12 mouse cellular contexts compared by ENCODE assay signal in genomic region chr11:121551206-121551799, GRCm38 (mm10). TPM values are rescaled to one million over a fixed set of nuclear protein-coding genes. Genes with fewer than 3 reads are reported as not detected.
DNase-seq lines count a peak whose midpoint lies in the region; ATAC-seq and TF ChIP-seq lines count a peak whose summit lies in the region.
"Had no signal": no experiment of that assay in that cellular context is flagged by ENCODE, and none has a peak within 500 bp of the region (broad histone marks: within the 10 kb centered on the region; RNA-seq: fewer than 3 reads in every experiment).

No protein-coding gene starts in this region.

- no peaks in the 10 kb centered on the region for H3K27me3 ChIP-seq in kidney, postnatal 0 days (ENCODE audit: insufficient read depth, low read length)
- H3K27me3 ChIP-seq in thymus, adult 2 months (ENCODE audit: control insufficient read depth, insufficient read depth, low read length): no peaks in the 10 kb centered on the region
- H3K27me3 ChIP-seq: heart, embryonic 12.5 days had no signal

- TF ChIP-seq CTCF in kidney, postnatal 0 days (IDR thresholded peaks at IDR 0.05; ENCODE audit: low read depth): no peak
- no peak for TF ChIP-seq CTCF in thymus, adult 2 months (IDR thresholded peaks at IDR 0.05; ENCODE audit: borderline replicate concordance, control insufficient read depth, extremely low read depth, insufficient read depth, low read length, poor library complexity)

- no peak for DNase-seq in kidney, postnatal 0 days (ENCODE audit: low spot score)
- no peak for DNase-seq in kidney, postnatal 4 days
- DNase-seq in 3134 (ENCODE audit: extremely low read depth, insufficient read length, low spot score): peak; percentile 50
- DNase-seq in CD4-positive, CD25-positive, alpha-beta regulatory T cell, adult 2 months (ENCODE audit: low read depth, low spot score): peak; percentile 35
- DNase-seq in retina, embryonic 14.5 days (ENCODE audit: low spot score): no peak
- no peak for DNase-seq in thymus, adult 2 months
- no peak for DNase-seq in right cerebral cortex, postnatal 25 days

- H3K36me3 ChIP-seq in kidney, postnatal 0 days (ENCODE audit: insufficient read depth, low read length): no peaks in the 10 kb centered on the region
- H3K36me3 ChIP-seq in thymus, adult 2 months (ENCODE audit: control insufficient read depth, insufficient read depth, low read length): no peaks in the 10 kb centered on the region

- no peak overlapping the region for H3K4me2 ChIP-seq in kidney, postnatal 0 days (ENCODE audit: low read length)
- H3K4me2 ChIP-seq: heart, embryonic 12.5 days had no signal

- no peak for TF ChIP-seq POLR2A in thymus, adult 2 months (IDR thresholded peaks at IDR 0.05; ENCODE audit: control insufficient read depth, extremely low read depth, insufficient read depth, low read length, poor library complexity)

- peak overlapping the region; percentile 70; the same call in 1 of the 2 replicates for H3K27ac ChIP-seq in kidney, postnatal 0 days
- no peak overlapping the region; the same call in 1 of the 2 replicates for H3K27ac ChIP-seq in thymus, adult 2 months (ENCODE audit: control insufficient read depth, insufficient read depth, low read length)
- H3K27ac ChIP-seq: hindbrain, postnatal 0 days; layer of hippocampus, adult 2 months had no signal

- 73% methylated on average over 5 of the region's 5 CpGs for WGBS in kidney, postnatal 0 days
- 30% methylated on average over 5 of the region's 5 CpGs for WGBS in thymus, adult 2 months

- H3K9me3 ChIP-seq in kidney, postnatal 0 days (replicated peaks; ENCODE audit: low read length): no peaks in the 10 kb centered on the region
- H3K9me3 ChIP-seq: heart, embryonic 12.5 days had no signal

- ATAC-seq in kidney, postnatal 0 days (replicated peaks; ENCODE audit: low FRiP score, low read depth): no peak
- ATAC-seq in inflammation-experienced regulatory T-cells, adult 6 months: peak; percentile 58

- H3K4me1 ChIP-seq in kidney, postnatal 0 days (replicated peaks; ENCODE audit: insufficient read depth, low read length): peaks cover 35% of the 10 kb centered on the region
- H3K4me1 ChIP-seq in thymus, adult 2 months (replicated peaks; ENCODE audit: control insufficient read depth, insufficient read depth, low read length): peaks cover 17% of the 10 kb centered on the region

- H3K9ac ChIP-seq in kidney, postnatal 0 days (ENCODE audit: low read depth, low read length): no peak overlapping the region
- H3K9ac ChIP-seq: heart, embryonic 12.5 days had no signal

- H3K4me3 ChIP-seq in kidney, postnatal 0 days (replicated peaks; ENCODE audit: low read depth, low read length): no peak overlapping the region
- H3K4me3 ChIP-seq in thymus, adult 2 months (ENCODE audit: control insufficient read depth, insufficient read depth, low read length): no peak overlapping the region
- H3K4me3 ChIP-seq: erythroblast, embryonic 14.5 days; heart, embryonic 12.5 days; layer of hippocampus, adult 2 months had no signal

RNA-seq across cellular contexts. Expression of gene Zfp750, which starts 32.2 kb away (rescaled TPM):
- 0.98 and 1.3 TPM in 2 replicates for polyA plus RNA-seq in kidney, postnatal 0 days (2015; fragmentation: Nextera tagmentation; extraction: Ambion mirVana)
- polyA plus RNA-seq in inflammation-experienced regulatory T-cells, adult 6 months (2017; shearing (Covaris generic)): 1 to 10 TPM in 1 of 3 experiments, under 1 TPM in 2; 0.78 to 1.3 (median 0.94) TPM
- 2.3 and 2.4 TPM in 2 replicates for polyA plus RNA-seq in thymus, adult 2 months (2012; rRNA removed)
- polyA plus RNA-seq: erythroblast, embryonic 14.5 days had no signal

Comparison
In these comparisons a context has a peak if more than half of its experiments do, and no peak if none do; other contexts are left out.
1. DNase-seq: peak in 3134 (single experiment) and CD4-positive, CD25-positive, alpha-beta regulatory T cell, adult 2 months (single experiment); none in kidney, postnatal 0 days (single experiment), kidney, postnatal 4 days (0 of 2), retina, embryonic 14.5 days (single experiment), thymus, adult 2 months (single experiment) and right cerebral cortex, postnatal 25 days (single experiment).